Mouse (Mus musculus) kidney, adult 8-10 months (tissue): ENCODE measurements at regions not wholly inside any gene's neighbourhood (a gene's known extent, or its start where the extent isn't known, plus 50 kb on each side); places are given as distances from the start of the nearest gene placed in this dataset.
A peak's percentile ranks its signal among the peaks of the same experiment; 100 is the strongest.
"Not testable (repeated sequence)": the region's sequence is repeated elsewhere in the genome, so short reads cannot be mapped to it uniquely, and the experiment has no call there.

Source experiments
- DNase-seq, 2 experiments: peaks; one replicate each; pipeline ENCODE4 v3.0.0; 2022

DNA sequence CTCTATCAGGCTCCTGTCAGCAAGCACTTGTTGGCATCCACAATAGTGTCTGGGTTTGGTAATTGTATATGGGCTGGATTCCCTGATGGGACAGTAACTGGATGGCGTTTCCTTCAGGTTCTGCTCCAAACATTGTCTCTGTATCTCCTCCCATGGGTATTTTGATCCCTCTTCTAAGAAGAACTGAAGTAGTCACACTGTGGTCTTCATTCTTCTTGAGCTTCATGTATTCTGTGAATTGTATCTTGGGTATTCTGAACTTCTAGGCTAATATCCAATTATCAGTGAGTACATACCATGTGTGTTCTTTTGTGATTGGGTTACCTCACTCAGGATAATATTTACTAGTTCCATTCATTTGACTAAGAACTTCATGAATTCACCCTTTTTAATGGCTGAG, 119.2 kb upstream of the Gm21119 start:
- not testable (repeated sequence) for DNase-seq

DNA sequence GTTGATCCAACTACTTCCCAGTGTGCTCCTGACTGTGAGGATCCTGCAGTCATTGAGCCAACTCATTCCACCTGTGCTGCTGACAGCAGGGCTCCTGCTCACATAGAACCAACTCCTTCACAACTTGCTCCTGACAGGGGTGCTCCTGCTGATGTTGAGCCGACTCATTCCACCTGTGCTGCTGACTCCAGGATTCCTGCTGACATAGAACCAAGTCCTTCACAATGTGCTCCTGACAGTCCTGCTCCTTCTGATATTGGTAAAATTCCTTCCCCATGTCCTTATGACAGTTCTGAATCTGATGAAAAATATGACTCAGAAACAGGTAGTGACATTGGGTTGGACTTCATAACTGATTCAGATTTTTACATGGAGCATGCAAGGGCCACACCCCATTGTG, 100.8 kb upstream of the Gm21119 start:
- not testable (repeated sequence) for DNase-seq

DNA sequence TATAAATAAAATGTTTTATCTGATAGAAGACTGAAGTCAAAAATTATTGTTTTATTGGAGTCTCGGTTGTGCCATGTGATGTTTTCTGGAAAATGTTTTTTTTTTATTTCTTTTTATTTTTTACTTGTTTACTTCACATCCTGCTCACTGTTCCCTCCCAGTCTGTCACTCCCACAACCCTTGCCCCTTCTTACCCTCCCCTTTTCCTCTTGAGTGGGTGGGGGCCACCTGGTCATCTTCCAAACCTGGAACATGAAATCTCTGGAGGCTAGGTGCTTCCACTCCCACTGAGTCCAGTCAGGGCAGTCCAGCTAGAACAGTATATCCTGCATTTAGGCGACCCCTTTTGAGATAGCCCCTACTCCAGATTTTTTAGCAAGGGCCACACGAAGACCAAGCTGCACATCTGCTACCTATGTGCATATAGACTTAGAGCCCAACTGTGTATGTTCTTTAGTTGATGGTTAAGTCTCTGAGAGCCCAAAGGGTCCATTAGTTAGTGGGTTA, 98.3 kb upstream of the Gm21119 start:
- not testable (repeated sequence) for DNase-seq

DNA sequence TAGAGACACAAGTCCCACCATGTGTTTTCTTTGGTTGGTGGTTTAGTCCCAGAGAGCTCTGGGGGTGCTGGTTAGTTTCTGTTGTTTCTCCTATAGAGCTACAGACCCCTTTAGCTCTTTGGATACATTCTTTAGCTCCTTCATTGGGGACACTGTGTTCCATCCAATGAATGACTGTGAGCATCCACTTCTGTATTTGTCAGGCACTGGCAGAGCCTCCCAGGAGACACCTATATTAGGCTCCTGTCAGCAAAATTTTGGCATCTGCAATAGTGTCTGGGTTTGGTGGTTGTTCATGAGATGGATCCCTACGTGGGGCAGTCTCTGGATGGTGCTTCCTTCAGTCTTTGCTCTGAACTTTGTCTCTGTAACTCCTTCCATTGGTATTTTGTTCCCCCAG, 97.2 kb upstream of the Gm21119 start:
- not testable (repeated sequence) for DNase-seq

DNA sequence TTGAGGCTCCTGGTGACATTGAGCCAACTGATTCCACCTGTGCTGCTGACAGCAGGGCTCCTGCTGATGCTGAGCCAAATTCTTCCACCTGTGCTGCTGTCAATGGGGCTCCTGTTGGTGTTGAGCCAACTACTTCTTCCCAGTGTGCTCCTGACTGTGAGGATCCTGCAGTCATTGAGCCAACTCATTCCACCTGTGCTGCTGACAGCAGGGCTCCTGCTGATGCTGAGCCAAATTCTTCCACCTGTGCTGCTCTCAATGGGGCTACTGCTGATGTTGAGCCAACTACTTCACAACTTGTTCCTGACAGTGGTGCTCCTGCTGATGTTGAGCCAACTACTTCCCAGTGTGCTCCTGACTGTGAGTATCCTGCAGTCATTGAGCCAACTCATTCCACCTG, 90.2 kb upstream of the Gm21119 start:
- not testable (repeated sequence) for DNase-seq

DNA sequence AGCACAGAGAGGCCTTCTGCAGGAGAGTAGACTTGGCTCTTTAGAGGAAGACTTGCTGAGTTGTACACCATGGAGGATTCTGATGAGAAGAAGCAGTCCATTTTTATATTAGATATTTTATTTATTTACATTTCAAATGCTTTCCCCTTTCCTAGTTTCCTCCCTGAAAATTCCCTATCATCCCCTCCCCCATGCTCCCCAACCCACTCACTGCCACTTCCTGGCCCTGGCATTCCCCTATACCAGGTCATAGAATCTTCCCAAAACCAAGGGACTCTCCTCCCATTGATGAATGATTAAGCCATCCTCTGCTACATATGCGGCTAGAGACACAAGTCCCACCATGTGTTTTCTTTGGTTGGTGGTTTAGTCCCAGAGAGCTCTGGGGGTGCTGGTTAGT, 85.7 kb upstream of the Gm21119 start:
- DNase-seq = not testable (repeated sequence)

DNA sequence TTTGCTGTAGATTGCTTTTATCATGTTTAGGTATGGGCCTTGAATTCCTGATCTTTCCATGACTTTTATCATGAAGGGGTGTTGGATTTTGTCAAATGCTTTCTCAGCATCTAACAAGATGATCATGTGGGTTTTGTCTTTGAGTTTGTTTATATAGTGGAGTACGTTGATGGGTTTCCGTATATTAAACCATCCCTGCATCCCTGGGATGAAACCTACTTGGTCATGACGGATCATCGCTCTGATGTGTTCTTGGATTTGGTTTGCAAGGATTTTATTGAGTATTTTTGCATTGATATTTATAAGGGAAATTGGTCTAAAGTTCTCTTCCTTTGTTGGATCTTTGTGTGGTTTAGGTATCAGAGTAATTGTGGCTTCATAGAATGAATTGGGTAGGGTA, 75.7 kb upstream of the Gm21119 start:
- not testable (repeated sequence) for DNase-seq

DNA sequence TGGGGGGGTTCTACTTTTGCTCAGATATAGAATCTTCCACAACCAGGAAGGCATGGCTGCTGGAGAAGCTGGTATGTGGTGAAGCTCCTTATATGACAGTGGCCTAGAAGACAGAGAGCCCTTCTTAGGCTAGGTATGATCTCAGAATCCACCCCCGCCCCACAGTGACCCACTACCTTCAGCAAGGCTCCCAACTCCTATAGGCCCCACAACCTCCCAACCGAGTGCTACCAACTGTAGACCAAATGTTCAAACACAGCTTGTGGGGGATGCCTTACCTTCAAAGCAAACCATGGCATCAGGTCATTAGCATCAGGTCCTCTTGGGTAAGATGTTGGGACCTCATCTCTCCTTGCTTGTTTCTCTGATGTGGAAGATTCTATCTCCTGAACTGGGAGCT, 70.6 kb upstream of the Gm21119 start:
- DNase-seq = not testable (repeated sequence)

DNA sequence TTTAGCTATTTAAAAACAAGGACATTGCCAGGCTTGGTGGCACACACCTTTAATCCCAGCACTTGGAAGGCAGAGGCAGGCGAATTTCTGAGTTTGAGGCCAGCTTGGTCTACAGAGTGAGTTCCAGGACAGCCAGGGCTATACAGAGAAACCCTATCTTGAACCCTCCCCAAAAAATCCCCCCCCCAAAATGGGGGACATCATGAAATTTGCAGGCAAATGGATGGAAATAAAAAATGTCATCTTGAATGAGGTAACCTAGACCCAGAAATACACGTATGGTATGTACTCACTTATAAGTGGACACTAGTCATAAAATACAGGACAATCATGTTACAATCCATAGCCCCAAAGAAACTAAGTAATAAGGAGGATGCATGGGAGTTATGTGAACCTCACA, 69.4 kb upstream of the Gm21119 start:
- DNase-seq = peak in 1 of 2 experiments; percentile 11

DNA sequence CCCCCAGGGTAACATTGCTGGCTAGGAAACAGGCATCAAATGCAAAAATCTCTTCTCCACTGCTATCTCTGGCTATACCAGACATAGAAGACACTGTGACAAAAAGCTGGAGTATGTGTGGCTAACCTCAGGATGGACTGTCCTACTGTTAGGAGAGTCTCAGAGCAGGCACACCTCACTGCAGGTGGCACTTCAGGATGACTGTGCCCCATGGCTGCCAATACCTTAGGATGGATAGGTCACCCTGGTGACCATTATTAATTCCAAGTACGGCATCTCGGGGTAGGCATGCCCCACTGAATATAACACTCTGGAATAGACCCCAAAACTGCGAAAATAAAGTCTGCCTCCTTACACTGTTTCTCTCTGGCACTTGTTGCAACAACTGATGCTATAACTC, 68.3 kb upstream of the Gm21119 start:
- DNase-seq = not testable (repeated sequence)

DNA sequence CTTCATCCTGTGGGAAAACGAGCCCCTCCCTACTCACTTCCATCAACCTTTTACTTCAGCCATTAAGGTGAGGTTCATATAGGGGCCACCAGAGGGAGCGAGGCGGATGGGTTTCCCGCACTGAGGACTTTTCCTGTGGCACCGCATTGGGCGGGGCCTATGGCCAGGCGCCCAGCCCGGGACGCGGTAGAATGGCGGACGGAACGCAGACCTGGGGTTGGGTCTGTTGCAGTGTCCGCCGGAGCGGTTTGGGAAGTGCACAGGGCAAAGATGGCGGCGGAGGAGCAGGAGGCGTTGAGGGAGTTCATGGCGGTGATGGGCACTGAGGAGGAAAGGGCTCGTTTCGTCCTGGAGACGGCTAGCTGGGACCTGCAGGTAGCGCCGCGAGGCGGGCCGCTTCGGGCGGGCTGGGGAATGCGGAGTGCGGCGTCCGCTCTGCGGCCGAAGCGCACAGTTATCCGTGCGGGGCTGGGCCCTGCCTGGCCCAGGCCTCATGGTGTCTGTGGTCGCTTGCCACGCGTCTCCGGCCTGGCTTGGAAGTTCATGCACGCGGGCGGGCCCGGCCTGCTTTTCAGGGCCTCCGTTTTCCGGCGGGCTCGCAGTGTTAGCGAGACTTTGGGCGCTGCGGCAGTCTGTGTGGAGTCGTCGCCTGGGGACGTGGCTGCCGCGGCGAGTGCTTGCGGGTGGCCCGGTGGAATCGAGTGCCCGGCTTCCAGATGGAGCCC, 64.5 kb upstream of the Gm21119 start:
- DNase-seq = peak; percentile 97 to 98

DNA sequence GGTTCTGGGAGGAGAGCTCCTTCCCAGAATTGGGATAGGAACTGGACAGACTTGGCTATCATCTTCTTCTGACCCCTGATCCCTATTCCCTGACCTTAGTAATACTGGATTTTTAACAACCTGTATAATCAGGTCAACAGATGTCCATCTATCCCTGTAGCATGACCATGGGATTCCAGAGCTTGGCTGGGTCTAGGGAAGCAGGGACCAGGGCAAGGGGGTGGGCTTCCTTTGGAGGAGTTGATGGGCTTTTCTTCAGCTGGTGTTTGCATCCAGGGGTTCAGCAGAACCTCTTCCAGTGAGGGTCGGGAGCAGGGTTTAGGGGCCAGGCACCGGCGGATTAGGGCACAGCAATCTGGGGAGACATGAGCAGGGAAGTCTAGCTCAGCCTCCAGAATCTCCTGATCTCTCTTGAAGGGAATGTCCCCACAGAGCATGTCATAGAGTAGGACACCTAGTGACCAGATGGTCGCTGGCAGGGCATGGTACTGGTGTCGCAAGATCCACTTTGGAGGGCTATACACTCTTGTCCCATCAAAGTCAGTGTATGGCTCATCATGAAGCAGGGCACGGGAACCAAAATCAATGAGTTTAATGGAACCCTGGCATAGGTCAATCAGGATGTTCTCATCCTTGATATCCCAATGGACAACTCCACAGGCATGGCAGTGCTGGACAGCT, 58.1 kb upstream of the Gm21119 start:
- not testable (repeated sequence) for DNase-seq

DNA sequence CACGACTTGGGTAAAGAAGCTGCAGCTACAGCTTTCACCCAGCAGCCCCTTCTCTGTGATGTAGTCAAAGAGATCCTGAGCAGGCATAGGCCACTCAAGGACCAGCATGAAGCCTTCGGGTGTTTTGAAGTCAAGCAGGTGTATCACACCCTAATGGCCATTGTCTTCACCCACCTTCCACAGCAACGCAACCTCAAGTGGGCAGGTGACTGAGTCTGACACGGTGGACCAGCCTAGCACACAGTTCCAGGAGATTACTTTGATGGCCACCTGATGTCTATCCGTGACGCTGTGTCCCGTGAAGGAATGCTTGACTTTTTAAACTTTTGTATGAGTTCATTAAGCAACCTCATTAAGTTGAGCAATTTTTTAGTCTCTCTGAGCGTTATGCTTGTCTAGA, 57.5 kb upstream of the Gm21119 start:
- DNase-seq = not testable (repeated sequence)

DNA sequence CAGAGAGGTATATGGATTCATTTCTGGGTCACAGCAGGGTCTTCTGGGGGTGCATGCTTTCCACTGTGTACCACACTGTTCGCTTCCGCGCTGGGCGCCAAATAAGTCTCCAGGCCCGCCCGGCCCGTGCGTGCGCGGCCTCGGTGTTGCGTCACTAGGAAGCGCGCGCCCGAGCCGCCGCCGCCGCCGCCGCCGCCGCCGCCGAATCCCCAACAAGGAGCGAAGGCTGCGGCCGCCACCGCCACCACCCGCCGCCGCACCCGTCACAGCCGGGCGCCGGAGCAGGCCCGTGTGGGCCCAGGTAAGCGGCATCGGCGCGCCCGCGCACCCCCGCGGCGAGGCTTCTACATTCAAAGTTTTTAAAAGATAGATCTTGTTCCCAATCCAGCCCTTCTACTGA, 57.1 kb upstream of the Gm21119 start:
- DNase-seq = peak in 1 of 2 experiments; percentile 49
